Mouse (Mus musculus): Measurements from ENCODE around the gene 7420426K07Rik. TPM values are rescaled to one million over a fixed set of nuclear protein-coding genes. Genes with fewer than 3 reads are reported as not detected.

Gene 7420426K07Rik
- not detected in 2 replicates for polyA plus RNA-seq (2015; fragmentation: Nextera tagmentation; extraction: Ambion mirVana)

DNA sequence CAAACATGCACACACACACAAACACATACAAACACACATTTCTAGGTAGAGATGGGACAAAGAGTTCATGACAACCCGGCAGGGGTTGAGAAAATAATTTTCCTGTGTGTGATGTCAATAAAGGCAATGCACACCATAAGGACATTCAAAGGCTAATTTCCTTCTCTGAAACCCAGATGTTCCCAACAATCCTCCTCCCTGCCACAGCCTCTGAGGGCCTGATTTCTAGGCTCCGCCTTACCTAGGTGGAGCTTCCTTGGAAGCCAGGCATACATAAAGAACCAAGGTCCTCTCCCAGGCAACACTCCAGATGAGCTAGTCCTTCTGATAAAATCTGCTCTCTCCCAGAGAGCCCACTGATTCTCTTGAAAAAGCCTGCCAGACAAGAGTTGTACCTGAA, at the start of gene 7420426K07Rik:
7420426K07Rik (plus strand) TSS at position 301 of the 400 bp plus-strand sequence.
- no peak for DNase-seq (ENCODE audit: low spot score)

DNA sequence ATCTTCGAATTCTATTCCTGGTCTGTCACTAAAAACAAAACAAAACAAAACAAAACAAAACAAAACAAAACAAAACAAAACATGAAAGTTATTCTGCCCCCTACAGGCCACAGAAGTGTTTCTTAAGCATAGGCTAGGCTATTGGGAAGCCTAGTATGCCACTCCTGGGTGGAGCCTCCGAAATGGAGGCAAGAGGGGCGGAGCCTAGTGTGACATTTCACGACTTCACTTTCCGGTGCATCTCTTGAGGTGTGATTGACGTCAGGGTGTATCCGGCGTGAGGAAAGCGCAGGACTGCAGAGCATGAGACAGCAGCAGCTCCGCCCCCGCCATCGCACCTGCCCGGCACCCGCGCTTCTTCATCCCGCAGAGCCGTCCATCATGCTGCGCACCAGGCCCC, 46.7 kb upstream of the 7420426K07Rik start, which contains the start of gene Prr23a2:
Prr23a2 (plus strand) TSS at position 285 of the 400 bp plus-strand sequence.
- DNase-seq (ENCODE audit: low spot score), result no peak

DNA sequence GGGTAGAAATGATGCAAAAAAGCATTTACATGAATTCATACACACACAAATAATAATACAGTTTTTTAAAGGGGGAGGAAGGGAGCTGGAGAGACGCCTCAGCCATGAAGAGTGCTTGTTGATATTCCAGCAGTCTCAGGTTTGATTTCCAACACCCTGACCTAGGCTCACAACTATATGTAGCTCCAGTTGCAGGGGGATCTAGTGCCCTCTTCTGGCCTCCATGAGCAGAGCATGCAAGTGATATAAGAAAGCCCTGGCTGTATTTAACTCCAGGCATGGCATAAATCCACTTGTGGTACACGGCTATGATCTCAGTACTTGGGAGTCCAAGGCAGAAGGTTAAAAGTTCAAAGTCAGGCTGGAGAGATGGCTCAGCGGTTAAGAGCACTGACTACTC, 39.5 kb upstream of the 7420426K07Rik start:
- DNase-seq (ENCODE audit: low spot score), result no peak

DNA sequence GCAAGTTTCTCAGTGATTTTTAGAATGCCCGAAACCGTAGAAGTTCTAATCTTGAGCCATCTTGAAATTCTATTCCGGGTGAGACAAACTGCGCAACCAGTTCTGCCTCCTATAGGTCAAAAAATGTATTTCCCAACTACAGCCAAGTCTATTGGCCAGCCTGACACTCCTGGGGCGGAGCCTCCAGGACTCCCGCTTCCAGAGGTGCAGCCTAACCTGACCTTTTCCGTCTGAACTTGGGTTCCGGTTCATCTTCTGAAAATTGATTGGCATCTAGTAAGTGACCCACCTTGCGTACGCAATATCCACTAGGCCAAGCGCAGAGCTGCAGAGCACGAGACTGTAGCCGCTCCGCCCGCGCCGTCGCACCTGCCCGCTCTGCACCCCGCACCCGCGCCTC, 38.3 kb upstream of the 7420426K07Rik start, which contains the start of gene Prr23a3:
Prr23a3 (plus strand) TSS at position 197 of the 400 bp plus-strand sequence.
- no peak for DNase-seq (ENCODE audit: low spot score)

DNA sequence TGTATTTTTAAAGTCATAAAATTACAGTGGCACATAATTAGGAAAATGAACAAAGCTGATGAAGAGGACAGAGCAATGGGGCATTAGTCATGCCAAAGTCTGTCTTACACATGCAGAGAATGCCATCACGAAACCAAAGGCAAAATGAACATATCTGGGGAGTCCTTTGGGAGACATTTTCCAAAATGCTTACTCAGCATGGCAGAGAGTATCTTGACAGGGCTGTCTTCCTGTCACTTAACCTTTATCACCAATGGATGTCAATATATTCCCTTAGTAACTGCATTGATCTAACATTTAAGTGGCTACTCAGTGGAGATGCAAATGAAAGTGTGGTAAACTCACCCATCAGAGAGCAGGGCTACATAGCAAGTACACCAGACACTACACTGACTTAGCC, 1.4 kb upstream of the 7420426K07Rik start:
- no peak for DNase-seq (ENCODE audit: low spot score)

DNA sequence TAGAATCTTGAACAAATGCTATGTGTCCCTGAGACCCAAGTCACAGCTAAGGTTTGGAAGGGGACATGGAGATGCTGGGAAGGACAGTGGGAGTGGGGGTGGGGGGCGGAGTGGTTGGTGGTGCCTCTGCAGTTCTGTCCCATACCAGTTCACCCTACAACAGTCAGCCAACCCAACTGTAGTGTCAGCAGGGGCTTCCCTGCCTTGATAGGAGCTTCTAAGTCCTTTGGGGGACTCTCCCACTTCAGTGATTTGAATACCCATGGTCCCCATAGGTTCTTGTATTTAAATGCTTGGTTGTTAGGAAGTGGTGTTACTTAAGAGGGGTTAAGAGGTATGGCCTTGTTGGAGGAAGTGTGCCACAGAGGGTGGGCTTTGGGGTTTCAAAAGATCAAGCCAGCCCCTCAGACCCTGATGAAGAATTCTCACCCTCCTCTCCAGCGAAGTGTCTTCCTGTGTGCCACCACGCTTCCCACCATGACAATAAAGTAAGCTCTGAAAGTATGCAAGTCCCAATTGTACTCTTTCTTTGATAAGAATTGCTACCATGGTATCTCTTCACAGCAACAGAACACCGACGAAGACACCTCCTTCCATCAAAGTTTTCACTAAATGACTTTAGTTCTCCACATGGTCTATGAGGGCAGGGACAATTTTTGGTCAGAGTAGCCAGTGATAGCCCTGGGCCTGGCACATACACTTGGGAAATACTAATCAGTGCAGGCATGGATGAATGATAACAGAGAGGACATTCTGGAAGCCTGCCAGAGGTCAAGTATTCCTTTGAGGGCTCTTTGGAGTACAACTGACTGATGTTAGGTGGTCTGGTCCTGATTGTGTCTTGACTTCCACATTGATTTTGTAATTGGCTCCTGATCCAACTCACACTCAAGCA, 18.0 kb downstream of the 7420426K07Rik start:
- no peak for DNase-seq (ENCODE audit: low spot score)

DNA sequence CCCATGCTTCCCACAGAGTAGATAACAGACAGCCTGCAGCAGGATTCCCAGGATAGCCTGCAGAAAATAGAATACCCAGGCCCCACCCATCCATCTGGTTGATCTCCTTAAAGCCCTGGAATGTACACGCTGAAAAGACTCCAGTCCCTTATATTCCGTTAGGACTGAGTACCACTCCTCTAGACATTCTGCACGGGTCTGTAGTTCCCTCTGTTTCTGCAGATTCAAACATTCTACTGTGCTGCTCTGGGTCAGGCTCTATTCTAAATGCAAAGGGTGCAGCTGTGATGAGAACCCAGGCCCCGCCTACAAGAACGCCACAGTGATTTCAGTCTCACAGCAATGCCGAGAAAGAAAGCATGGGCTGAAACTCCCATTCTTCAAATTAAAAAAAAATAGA, 20.2 kb downstream of the 7420426K07Rik start:
- DNase-seq (ENCODE audit: low spot score), result no peak

DNA sequence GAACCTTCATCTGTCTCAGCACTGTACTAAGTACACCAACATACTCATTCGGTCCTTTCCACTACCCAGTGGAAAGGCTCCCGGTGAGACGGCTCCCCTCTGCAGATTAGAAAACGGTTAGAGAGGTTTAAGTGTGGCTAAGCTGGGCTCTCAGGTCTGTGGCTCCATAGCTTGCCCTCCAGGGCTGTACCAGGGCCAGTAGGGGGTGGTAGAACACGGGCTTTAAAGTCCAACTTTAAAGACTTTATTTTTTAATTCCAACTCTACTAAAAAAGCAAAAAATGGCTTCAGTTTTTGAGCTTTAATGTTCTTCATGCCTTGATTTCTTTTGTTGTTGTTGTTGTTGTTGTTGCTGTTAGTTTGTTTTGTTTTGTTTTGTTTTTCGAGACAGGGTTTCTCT, 21.3 kb downstream of the 7420426K07Rik start:
- no peak for DNase-seq (ENCODE audit: low spot score)

DNA sequence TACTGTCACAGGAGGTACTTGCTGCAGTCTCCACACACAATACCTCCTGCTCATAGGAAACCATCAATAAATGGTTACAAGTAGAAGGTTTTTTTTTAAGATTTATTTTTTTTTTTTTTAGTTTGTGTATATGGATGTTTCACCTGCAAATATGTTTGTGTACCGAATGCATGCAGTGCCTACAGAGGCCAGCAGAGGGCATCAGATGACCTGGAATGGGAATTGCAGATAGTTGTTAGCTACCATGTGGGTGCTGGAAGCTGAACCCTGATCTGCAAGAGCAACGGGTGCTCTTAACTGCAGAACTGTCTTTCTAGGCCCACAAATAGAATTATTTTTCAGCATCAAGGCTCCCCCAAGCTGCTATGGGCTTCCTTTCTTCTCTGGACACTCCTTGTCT, 26.6 kb downstream of the 7420426K07Rik start:
- no peak for DNase-seq (ENCODE audit: low spot score)

DNA sequence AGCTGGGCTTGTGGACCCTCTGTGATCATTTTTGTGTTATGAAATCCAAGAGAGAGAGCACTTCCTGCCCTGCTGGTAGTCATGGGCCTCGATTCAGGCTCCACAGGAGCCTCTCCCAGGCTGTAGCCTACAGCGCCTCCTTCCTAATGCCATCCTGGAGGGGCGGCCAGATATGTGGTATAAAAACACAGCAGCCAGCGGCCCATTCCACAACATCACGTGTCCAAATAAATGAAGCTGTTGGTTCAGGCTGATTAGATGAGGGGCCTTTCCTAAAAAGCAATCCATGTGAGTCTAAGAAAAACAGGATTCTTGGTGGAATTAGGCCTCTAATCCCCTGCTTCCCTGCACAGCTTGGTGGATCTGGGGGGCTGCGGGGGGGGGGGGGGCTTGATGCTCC, 30.0 kb downstream of the 7420426K07Rik start:
- no peak for DNase-seq (ENCODE audit: low spot score)

DNA sequence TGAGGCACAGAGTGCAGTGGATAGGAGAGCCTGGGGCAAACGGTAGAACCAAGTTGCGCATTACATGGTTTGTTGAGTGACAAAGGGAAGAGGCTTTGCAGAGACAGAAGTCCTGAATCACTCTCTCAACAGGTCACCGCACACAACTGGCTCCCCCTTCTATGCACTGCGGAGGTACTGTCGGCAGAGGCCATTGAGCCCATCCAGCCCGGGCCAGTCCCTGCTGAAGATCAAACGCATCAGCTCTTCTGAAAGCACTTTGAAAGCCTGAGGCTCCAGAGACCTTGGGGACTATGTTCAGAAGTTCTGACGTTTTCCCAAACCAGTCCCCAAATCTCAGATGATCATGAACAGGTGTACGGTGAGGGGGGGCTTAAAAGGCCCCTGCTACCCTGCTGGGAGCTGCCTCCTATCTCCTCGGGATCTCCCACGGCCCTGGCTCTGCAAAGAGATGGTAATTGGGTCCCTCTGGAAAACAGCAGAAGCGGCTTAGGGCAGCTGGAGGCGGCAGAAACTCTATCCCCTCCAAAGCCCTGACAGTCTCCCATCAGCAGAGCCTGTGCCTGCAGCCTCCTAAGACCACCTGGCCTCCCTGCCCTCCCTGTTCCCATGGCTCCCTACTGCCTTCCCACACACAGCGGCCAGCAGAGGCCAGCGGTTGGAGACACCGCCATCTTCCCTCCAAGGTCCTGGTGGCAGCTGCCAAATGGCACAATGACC, 32.4 kb downstream of the 7420426K07Rik start:
- DNase-seq (ENCODE audit: low spot score), result no peak

DNA sequence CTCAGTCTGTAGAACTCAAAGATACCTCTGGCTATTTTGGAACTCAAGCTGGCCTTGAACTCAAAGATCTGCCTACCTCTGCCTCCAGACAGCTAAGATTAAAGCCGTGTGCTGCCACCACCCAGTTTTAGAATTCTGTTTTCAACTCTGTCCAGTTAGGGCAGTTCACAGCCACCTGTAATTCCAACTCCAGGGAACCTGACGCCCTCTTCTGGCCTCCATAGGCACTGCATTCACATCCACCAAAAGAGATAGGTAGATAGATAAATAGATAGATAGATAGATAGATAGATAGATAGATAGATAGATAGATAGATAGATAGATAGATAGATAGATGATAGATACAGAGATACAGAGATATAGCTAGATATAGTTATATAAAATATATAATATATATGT, 36.4 kb downstream of the 7420426K07Rik start:
- DNase-seq (ENCODE audit: low spot score), result no peak

DNA sequence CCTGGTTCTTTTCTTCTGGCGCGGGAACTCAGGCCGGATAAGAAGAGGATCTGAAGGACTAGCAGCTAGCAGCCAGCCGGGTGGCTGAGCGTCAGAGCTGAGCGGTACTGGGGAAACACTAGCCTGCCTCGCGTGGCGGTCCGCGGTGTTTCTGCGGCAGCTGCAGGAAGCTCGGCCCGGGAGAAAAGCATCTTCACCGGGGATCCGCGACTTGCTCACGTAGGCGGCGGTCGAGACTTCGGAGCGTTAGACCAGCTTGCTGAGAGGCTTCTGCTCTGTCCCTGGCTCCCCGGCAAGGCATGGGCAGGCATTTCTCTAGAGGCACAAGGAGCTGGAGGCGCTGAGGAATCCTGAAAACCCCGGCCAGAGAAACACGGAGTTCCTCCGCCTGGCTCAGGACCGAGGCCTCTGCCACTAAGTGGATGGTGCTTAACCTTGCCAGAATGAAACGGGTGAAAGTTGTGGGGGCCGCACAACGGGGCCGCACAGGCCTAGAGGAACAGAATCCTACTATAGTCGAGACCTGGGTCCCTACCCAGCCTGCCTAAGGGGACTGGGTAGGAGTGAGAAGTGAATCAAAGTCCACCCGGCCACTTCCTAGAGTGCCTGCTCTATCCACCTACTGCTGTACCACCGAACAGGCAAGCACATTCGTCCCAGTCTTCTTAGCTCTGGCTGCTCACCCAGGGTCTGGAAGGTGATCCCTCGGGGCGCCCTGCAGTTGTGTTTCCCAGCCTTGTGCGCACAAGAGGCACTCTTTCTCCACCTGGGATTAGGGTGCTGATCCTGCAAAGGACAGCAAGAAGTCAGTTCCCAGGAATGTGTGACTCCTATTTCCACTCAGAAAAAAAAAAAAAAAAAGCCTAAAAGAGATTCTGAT, 49.5 kb downstream of the 7420426K07Rik start:
- peak; percentile 16 for DNase-seq (ENCODE audit: low spot score)

DNA sequence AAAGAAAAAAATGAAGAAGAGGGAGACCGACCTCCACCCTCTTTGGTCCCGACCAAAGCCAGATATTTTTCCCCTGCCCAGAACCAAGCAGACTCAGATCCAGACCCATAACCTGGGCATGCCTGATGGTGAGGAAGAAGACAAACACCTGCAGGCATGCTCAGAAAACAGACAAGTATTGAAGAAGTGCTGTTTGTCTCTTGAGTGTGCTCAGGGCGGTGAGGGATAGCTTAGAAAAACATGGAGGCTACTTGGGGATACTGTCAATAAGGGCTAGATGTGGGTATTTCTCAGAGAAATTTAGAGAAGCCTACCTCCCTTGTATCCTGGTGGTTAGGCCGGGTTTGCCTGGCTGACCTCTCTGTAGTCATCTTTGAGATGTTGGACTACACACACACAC, 50.4 kb downstream of the 7420426K07Rik start:
- DNase-seq (ENCODE audit: low spot score), result no peak

DNA sequence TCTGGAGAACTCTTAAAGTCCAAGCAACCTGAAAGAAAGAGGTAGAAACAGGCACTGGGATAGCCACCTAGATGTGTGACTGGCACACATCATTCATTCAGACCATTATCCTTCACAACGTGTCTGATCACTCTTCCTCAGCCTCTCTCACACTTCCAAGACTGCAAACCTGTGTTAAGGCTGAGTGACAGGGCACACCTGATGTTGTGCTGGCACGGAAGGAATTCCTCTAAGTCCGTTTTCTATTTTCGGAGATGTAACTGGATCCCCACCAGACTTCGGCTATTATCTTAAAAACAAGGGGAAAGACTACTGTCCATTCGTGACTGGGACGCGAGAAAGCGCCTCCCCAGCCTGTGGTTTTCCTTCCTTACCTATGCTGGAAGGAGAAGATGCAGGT, 50.9 kb downstream of the 7420426K07Rik start:
- DNase-seq (ENCODE audit: low spot score), result no peak

Other genes starting within 250 kb of the 7420426K07Rik start
- gene Prr23a1, start 60.6 kb upstream of the 7420426K07Rik start, polyA plus RNA-seq (2015; fragmentation: Nextera tagmentation; extraction: Ambion mirVana), result not detected in 2 replicates
- not detected in 2 replicates for gene Prr23a2, start 46.6 kb upstream of the 7420426K07Rik start, polyA plus RNA-seq (2015; fragmentation: Nextera tagmentation; extraction: Ambion mirVana)
- gene Prr23a3, start 38.4 kb upstream of the 7420426K07Rik start, polyA plus RNA-seq (2015; fragmentation: Nextera tagmentation; extraction: Ambion mirVana), result not detected in 2 replicates
- not detected in 2 replicates for gene Foxl2, start 52.2 kb downstream of the 7420426K07Rik start, polyA plus RNA-seq (2015; fragmentation: Nextera tagmentation; extraction: Ambion mirVana)
- 52.4 and 54.8 TPM in 2 replicates for gene Faim, start 83.3 kb downstream of the 7420426K07Rik start, polyA plus RNA-seq (2015; fragmentation: Nextera tagmentation; extraction: Ambion mirVana)
- gene Gm1123, start 132.6 kb downstream of the 7420426K07Rik start, polyA plus RNA-seq (2015; fragmentation: Nextera tagmentation; extraction: Ambion mirVana), result not detected in 2 replicates
- gene Pik3cb, start 237.5 kb downstream of the 7420426K07Rik start, polyA plus RNA-seq (2015; fragmentation: Nextera tagmentation; extraction: Ambion mirVana), result 1.2 and 1.6 TPM in 2 replicates